Mouse (Mus musculus): Measurements from ENCODE around the gene 2310034G01Rik. TPM values are rescaled to one million over a fixed set of nuclear protein-coding genes. Genes with fewer than 3 reads are reported as not detected.
A peak's percentile ranks its signal among the peaks of the same experiment; 100 is the strongest.

The 2310034G01Rik gene
- 1.7 and 2.2 TPM in 2 replicates for polyA plus RNA-seq (2015; fragmentation: Nextera tagmentation; extraction: Ambion mirVana)

GRCm38 (mm10) chr19:46350168-46350932, at the start of gene 2310034G01Rik:
Gene 2310034G01Rik (minus strand): TSS chr19:46350302.
- Histone ChIP-seq H3K4me1 (peaks cover 25% of the 10 kb centered on the region), H3K27me3 (peaks cover 35% of the 10 kb centered on the region), H3K4me3 (peak within 1 kb of the TSS; percentile 66), H3K4me2 (peak within 1 kb of the TSS; percentile 93), H3K9ac (peak within 1 kb of the TSS; percentile 89), H3K9me3 (replicated peaks) (no peaks in the 10 kb centered on the region), H3K36me3 (ENCODE audit: poor library complexity, severe bottlenecking) (no peaks in the 10 kb centered on the region), H3K27ac (peak within 1 kb of the TSS; percentile 77)
- no peak for ATAC-seq
- WGBS, result 54% methylated on average over 10 of the region's 10 CpGs

GRCm38 (mm10) chr19:46399886-46400285, 49.8 kb upstream of the 2310034G01Rik start:
- Histone ChIP-seq H3K4me3 (no peak overlapping the region), H3K36me3 (ENCODE audit: poor library complexity, severe bottlenecking) (peaks cover 36% of the 10 kb centered on the region), H3K9me3 (replicated peaks) (no peaks in the 10 kb centered on the region), H3K4me1 (peaks cover 28% of the 10 kb centered on the region), H3K27ac (no peak overlapping the region), H3K27me3 (no peaks in the 10 kb centered on the region), H3K9ac (no peak overlapping the region), H3K4me2 (no peak overlapping the region)
- 63% methylated on average over 7 of the region's 7 CpGs for WGBS
- no peak for ATAC-seq

- no peak for ATAC-seq
- Histone ChIP-seq H3K36me3 (ENCODE audit: poor library complexity, severe bottlenecking) (peaks cover 31% of the 10 kb centered on the region), H3K27me3 (no peaks in the 10 kb centered on the region), H3K4me2 (peak overlapping the region; percentile 19; the same call in 1 of the 2 replicates), H3K4me3 (no peak overlapping the region), H3K9ac (no peak overlapping the region), H3K27ac (no peak overlapping the region), H3K4me1 (peaks cover 31% of the 10 kb centered on the region), H3K9me3 (replicated peaks) (no peaks in the 10 kb centered on the region)
- 90% methylated on average over 6 of the region's 6 CpGs for WGBS
Observed at GRCm38 (mm10) chr19:46399372-46399771, 49.3 kb upstream of the 2310034G01Rik start.

- Histone ChIP-seq H3K4me1 (peaks cover 41% of the 10 kb centered on the region), H3K9ac (peak overlapping the region; percentile 89), H3K27ac (no peak overlapping the region), H3K27me3 (no peaks in the 10 kb centered on the region), H3K4me3 (peak overlapping the region; percentile 87), H3K9me3 (replicated peaks) (no peaks in the 10 kb centered on the region), H3K36me3 (ENCODE audit: poor library complexity, severe bottlenecking) (peaks cover 21% of the 10 kb centered on the region), H3K4me2 (peak overlapping the region; percentile 81)
- ATAC-seq, result no peak
- 50% methylated on average over 3 of the region's 3 CpGs for WGBS
Observed at GRCm38 (mm10) chr19:46398401-46398800, 48.3 kb upstream of the 2310034G01Rik start.

- Histone ChIP-seq H3K4me3 (peak overlapping the region; percentile 87), H3K9ac (peak overlapping the region; percentile 89), H3K4me2 (peak overlapping the region; percentile 81), H3K27ac (peak overlapping the region; percentile 90; the same call in 1 of the 2 replicates), H3K36me3 (ENCODE audit: poor library complexity, severe bottlenecking) (peaks cover 12% of the 10 kb centered on the region), H3K4me1 (peaks cover 47% of the 10 kb centered on the region), H3K27me3 (no peaks in the 10 kb centered on the region), H3K9me3 (replicated peaks) (no peaks in the 10 kb centered on the region)
- ATAC-seq, result no peak
- under 1% methylated on average over 18 of the region's 19 CpGs for WGBS
Observed at GRCm38 (mm10) chr19:46397436-46398001, 47.4 kb upstream of the 2310034G01Rik start.

- peak within 1 kb of the TSS; percentile 89 for H3K9ac ChIP-seq
- H3K36me3 ChIP-seq (ENCODE audit: poor library complexity, severe bottlenecking), result peaks cover 9% of the 10 kb centered on the region
- no peaks in the 10 kb centered on the region for H3K27me3 ChIP-seq
- H3K4me1 ChIP-seq, result peaks cover 50% of the 10 kb centered on the region
- peak within 1 kb of the TSS; percentile 87 for H3K4me3 ChIP-seq
- no peaks in the 10 kb centered on the region for H3K9me3 ChIP-seq (replicated peaks)
- ATAC-seq, result peak; percentile 87
- WGBS, result under 1% methylated on average over 57 of the region's 57 CpGs
- H3K4me2 ChIP-seq, result peak within 1 kb of the TSS; percentile 91
- H3K27ac ChIP-seq, result peak within 1 kb of the TSS; percentile 90
Observed at GRCm38 (mm10) chr19:46396686-46397435, 46.8 kb upstream of the 2310034G01Rik start, which contains the start of gene Sufu. Gene Sufu (plus strand): TSS chr19:46396896.

GRCm38 (mm10) chr19:46396109-46396508, 46.0 kb upstream of the 2310034G01Rik start:
- H3K27me3 ChIP-seq, result no peaks in the 10 kb centered on the region
- H3K9ac ChIP-seq, result peak overlapping the region; percentile 83; the same call in 1 of the 2 replicates
- H3K36me3 ChIP-seq (ENCODE audit: poor library complexity, severe bottlenecking), result peaks cover 3% of the 10 kb centered on the region
- H3K4me3 ChIP-seq, result peak overlapping the region; percentile 81
- WGBS, result 9% methylated on average over 8 of the region's 8 CpGs
- H3K9me3 ChIP-seq (replicated peaks), result no peaks in the 10 kb centered on the region
- H3K27ac ChIP-seq, result peak overlapping the region; percentile 84; the same call in 1 of the 2 replicates
- ATAC-seq, result no peak
- peak overlapping the region; percentile 91 for H3K4me2 ChIP-seq
- peaks cover 50% of the 10 kb centered on the region for H3K4me1 ChIP-seq

- under 1% methylated on average over 51 of the region's 51 CpGs for WGBS
- peak within 1 kb of the TSS; percentile 87 for H3K4me3 ChIP-seq
- H3K4me2 ChIP-seq, result peak within 1 kb of the TSS; percentile 91
- H3K9ac ChIP-seq, result peak within 1 kb of the TSS; percentile 83
- H3K27me3 ChIP-seq, result no peaks in the 10 kb centered on the region
- peak; percentile 97 for ATAC-seq
- H3K9me3 ChIP-seq (replicated peaks), result no peaks in the 10 kb centered on the region
- H3K27ac ChIP-seq, result peak within 1 kb of the TSS; percentile 84
- H3K4me1 ChIP-seq, result peaks cover 50% of the 10 kb centered on the region
- H3K36me3 ChIP-seq (ENCODE audit: poor library complexity, severe bottlenecking), result peaks cover 4% of the 10 kb centered on the region; the same call in 1 of the 2 replicates
Observed at GRCm38 (mm10) chr19:46395109-46396009, 45.3 kb upstream of the 2310034G01Rik start, which contains the start of gene Actr1a. Gene Actr1a (minus strand): TSS chr19:46395748.

GRCm38 (mm10) chr19:46394712-46395108, 44.6 kb upstream of the 2310034G01Rik start:
- ATAC-seq, result no peak
- 5% methylated on average over 10 of the region's 10 CpGs for WGBS
- Histone ChIP-seq H3K27ac (no peak overlapping the region), H3K4me1 (peaks cover 50% of the 10 kb centered on the region), H3K36me3 (ENCODE audit: poor library complexity, severe bottlenecking) (peaks cover 4% of the 10 kb centered on the region; the same call in 1 of the 2 replicates), H3K4me3 (peak overlapping the region; percentile 81), H3K27me3 (no peaks in the 10 kb centered on the region), H3K9me3 (replicated peaks) (no peaks in the 10 kb centered on the region), H3K4me2 (peak overlapping the region; percentile 91), H3K9ac (peak overlapping the region; percentile 67)

GRCm38 (mm10) chr19:46392018-46392417, 41.9 kb upstream of the 2310034G01Rik start:
- no peak overlapping the region for H3K9ac ChIP-seq
- H3K27ac ChIP-seq, result no peak overlapping the region
- H3K4me1 ChIP-seq, result peaks cover 29% of the 10 kb centered on the region
- no peak overlapping the region for H3K4me2 ChIP-seq
- H3K36me3 ChIP-seq (ENCODE audit: poor library complexity, severe bottlenecking), result peaks cover 22% of the 10 kb centered on the region
- no peaks in the 10 kb centered on the region for H3K27me3 ChIP-seq
- WGBS, result 35% methylated on average over 4 of the region's 4 CpGs
- H3K9me3 ChIP-seq (replicated peaks), result no peaks in the 10 kb centered on the region
- ATAC-seq, result no peak
- H3K4me3 ChIP-seq, result no peak overlapping the region

GRCm38 (mm10) chr19:46389872-46390271, 39.8 kb upstream of the 2310034G01Rik start:
- no peak overlapping the region for H3K27ac ChIP-seq
- H3K9me3 ChIP-seq (replicated peaks), result no peaks in the 10 kb centered on the region
- WGBS, result 84% methylated on average over 5 of the region's 5 CpGs
- no peak overlapping the region for H3K9ac ChIP-seq
- ATAC-seq, result no peak
- H3K27me3 ChIP-seq, result no peaks in the 10 kb centered on the region
- peaks cover 22% of the 10 kb centered on the region for H3K4me1 ChIP-seq
- peaks cover 38% of the 10 kb centered on the region for H3K36me3 ChIP-seq (ENCODE audit: poor library complexity, severe bottlenecking)
- H3K4me3 ChIP-seq, result no peak overlapping the region
- H3K4me2 ChIP-seq, result no peak overlapping the region

Measured in forebrain, embryonic 13.5 days (tissue).